Mouse (Mus musculus) embryo, embryonic 10.5 days (tissue): ENCODE results near the gene Dscaml1.

Experiments
- DNase-seq: peaks from one replicate; pipeline ENCODE4 v3.0.0-alpha.2; 2015; ENCODE audit warnings: low spot score

The Dscaml1 gene

GRCm38 (mm10) chr9:45632520-45632919, 206.1 kb downstream of the Dscaml1 start:
- DNase-seq, result no peak

GRCm38 (mm10) chr9:45633036-45633435, 206.6 kb downstream of the Dscaml1 start:
- DNase-seq, result no peak

GRCm38 (mm10) chr9:45634978-45635377, 208.6 kb downstream of the Dscaml1 start:
- DNase-seq, result no peak

GRCm38 (mm10) chr9:45637346-45637745, 210.9 kb downstream of the Dscaml1 start:
- no peak for DNase-seq

GRCm38 (mm10) chr9:45638184-45638917, 211.9 kb downstream of the Dscaml1 start:
- no peak for DNase-seq

- no peak for DNase-seq
These were observed 218.5 kb downstream of the Dscaml1 start for GRCm38 (mm10) chr9:45644833-45645388.

- no peak for DNase-seq
These were observed 219.1 kb downstream of the Dscaml1 start for GRCm38 (mm10) chr9:45645526-45645925.

GRCm38 (mm10) chr9:45651078-45651809, 224.8 kb downstream of the Dscaml1 start:
- DNase-seq, result peak; percentile 54

- no peak for DNase-seq
These were observed 225.4 kb downstream of the Dscaml1 start for GRCm38 (mm10) chr9:45651810-45652177.

- peak; percentile 50 for DNase-seq
These were observed 231.0 kb downstream of the Dscaml1 start for GRCm38 (mm10) chr9:45657172-45658062.

GRCm38 (mm10) chr9:45660191-45660590, 233.8 kb downstream of the Dscaml1 start:
- DNase-seq, result no peak

- no peak for DNase-seq
These were observed 236.0 kb downstream of the Dscaml1 start for GRCm38 (mm10) chr9:45662471-45662870.

GRCm38 (mm10) chr9:45663386-45664315, 237.2 kb downstream of the Dscaml1 start:
- DNase-seq, result no peak

- no peak for DNase-seq
These were observed 237.9 kb downstream of the Dscaml1 start for GRCm38 (mm10) chr9:45664326-45664725.

GRCm38 (mm10) chr9:45664871-45665394, 238.5 kb downstream of the Dscaml1 start:
- peak; percentile 44 for DNase-seq

GRCm38 (mm10) chr9:45675931-45676330, 249.5 kb downstream of the Dscaml1 start:
- no peak for DNase-seq

- DNase-seq, result peak; percentile 38
These were observed 250.2 kb downstream of the Dscaml1 start for GRCm38 (mm10) chr9:45676578-45676977.

- peak; percentile 46 for DNase-seq
These were observed 250.9 kb downstream of the Dscaml1 start for GRCm38 (mm10) chr9:45677236-45677781.

- DNase-seq, result no peak
These were observed 251.7 kb downstream of the Dscaml1 start for GRCm38 (mm10) chr9:45677952-45678663.

GRCm38 (mm10) chr9:45678664-45679026, 252.2 kb downstream of the Dscaml1 start:
- no peak for DNase-seq
